Mouse (Mus musculus) heart, embryonic 14.5 days (tissue): ENCODE data around the gene Fam24a. TPM values are rescaled to one million over a fixed set of nuclear protein-coding genes. Genes with fewer than 3 reads are reported as not detected.

Source experiments
- ATAC-seq: fragments of 200-750 bp; cut with Nextera tagmentation; 2 replicates; pipeline ENCODE4 v1.8.0; 2017; ENCODE audit warnings: low read depth, moderate TSS enrichment; ENCODE audit not compliant: insufficient number of reproducible peaks, insufficient read depth, low FRiP score
- H3K27ac ChIP-seq, 2 experiments: fragments of 200-500 bp in 1 of 2; fragments of 300-500 bp in 1 of 2; sonication (generic) in 1 of 2; replicated peaks in 1 of 2; 2 replicates each; pipeline ENCODE4 v1.5.1; 2012 to 2014; ENCODE audit warnings: low read depth in 2 of 2, low read length in 2 of 2, control low read depth in 1 of 2, mild to moderate bottlenecking in 1 of 2, mixed read lengths in 1 of 2; ENCODE audit not compliant: control insufficient read depth in 1 of 2, insufficient read depth in 1 of 2
- H3K27me3 ChIP-seq: fragments of 300-500 bp; sonication (generic); 2 replicates; pipeline ENCODE4 v1.6.1; 2014; ENCODE audit warnings: mild to moderate bottlenecking, low read length, control low read depth; ENCODE audit not compliant: control insufficient read depth, insufficient read depth
- H3K36me3 ChIP-seq: fragments of 300-500 bp; sonication (generic); 2 replicates; pipeline ENCODE4 v1.6.1; 2014; ENCODE audit warnings: mild to moderate bottlenecking, control low read depth, low read length, mixed read lengths; ENCODE audit not compliant: control insufficient read depth, insufficient read depth
- H3K4me1 ChIP-seq, 2 experiments: fragments of 200-500 bp in 1 of 2; fragments of 300-500 bp in 1 of 2; sonication (generic) in 1 of 2; 2 replicates each; pipeline ENCODE4 v1.6.1; 2012 to 2014; ENCODE audit warnings: low read length in 2 of 2, control low read depth in 1 of 2, mixed read lengths in 1 of 2; ENCODE audit not compliant: control insufficient read depth in 2 of 2, insufficient read depth in 2 of 2
- H3K4me2 ChIP-seq: fragments of 300-500 bp; sonication (generic); 2 replicates; pipeline ENCODE4 v1.6.1; 2014; ENCODE audit warnings: mild to moderate bottlenecking, low read length
- H3K4me3 ChIP-seq, 2 experiments: fragments of 200-500 bp in 1 of 2; fragments of 300-500 bp in 1 of 2; sonication (generic) in 1 of 2; 2 replicates each; pipeline ENCODE4 v1.5.1; 2012 to 2014; ENCODE audit warnings: low read length in 2 of 2, mild to moderate bottlenecking in 2 of 2, control low read depth in 1 of 2, low read depth in 1 of 2, moderate library complexity in 1 of 2; ENCODE audit not compliant: control insufficient read depth in 1 of 2, insufficient read depth in 1 of 2
- H3K9ac ChIP-seq: fragments of 300-500 bp; sonication (generic); 2 replicates; pipeline ENCODE4 v1.6.1; 2014; ENCODE audit warnings: mild to moderate bottlenecking, low read length
- H3K9me3 ChIP-seq: fragments of 300-500 bp; sonication (generic); 2 replicates; pipeline ENCODE4 v1.6.1; 2016; ENCODE audit warnings: low read length, control low read depth; ENCODE audit not compliant: control insufficient read depth
- WGBS: fragments of 180-500 bp; shearing (Covaris S2); extraction: QIAGEN DNeasy Blood & Tissue Kit; methylation state at CpG from one replicate; pipeline ENCODE4 v1.1.7; 2014; 5-methylcytosine and 5-hydroxymethylcytosine counted together
- polyA plus RNA-seq: library from polyadenylated mRNA; unstranded; fragments of >200 nt; fragmentation: Nextera tagmentation; extraction: Ambion mirVana; gene quantifications from 2 replicates; pipeline ENCODE4 v1.2.1, GENCODE M21; 2014

The Fam24a gene
- not detected in 2 replicates for polyA plus RNA-seq

- Histone ChIP-seq H3K9ac (no peak within 1 kb of the TSS), H3K4me3 (no peak within 1 kb of the TSS), H3K36me3 (0 out of 2 replicates have a peak, but pooled peaks cover under 1% of the 10 kb centered on the region), H3K4me2 (no peak within 1 kb of the TSS), H3K27me3 (no peaks in the 10 kb centered on the region), H3K27ac (no peak within 1 kb of the TSS), H3K4me1 (0 out of 4 replicates have a peak, but pooled peaks cover 0 to 2% of the 10 kb centered on the region in 2 experiments), H3K9me3 (no peaks in the 10 kb centered on the region)
- 64% methylated on average over 1 of the region's 1 CpGs for WGBS
- no peak for ATAC-seq
These were observed at the start of gene Fam24a for GRCm38 (mm10) chr7:131333564-131333963. Gene Fam24a, plus strand, starts transcription at chr7:131333864.

DNA sequence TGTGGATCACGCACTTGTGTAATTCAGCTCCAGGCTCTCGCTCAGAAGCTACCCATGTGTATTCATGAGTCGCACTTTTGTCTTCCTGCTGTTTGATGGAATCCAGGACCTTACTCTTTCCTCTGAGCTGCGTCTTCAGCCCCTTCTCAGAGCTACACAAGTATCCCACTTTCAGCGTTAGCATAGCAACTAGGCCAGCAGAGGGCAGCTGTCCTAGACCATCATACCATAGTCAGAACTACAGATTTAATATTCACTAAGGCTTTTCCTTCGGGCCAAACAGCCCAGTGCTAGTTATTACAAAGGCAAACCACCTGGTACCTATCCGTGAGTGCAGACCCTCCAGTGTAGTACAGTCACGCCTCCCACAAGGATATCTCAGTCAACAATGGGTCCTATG, 36.5 kb upstream of the Fam24a start:
- H3K27ac ChIP-seq, result no peak overlapping the region
- H3K27me3 ChIP-seq, result no peaks in the 10 kb centered on the region
- H3K4me2 ChIP-seq, result no peak overlapping the region
- no peaks in the 10 kb centered on the region for H3K4me1 ChIP-seq
- WGBS, result 66% methylated on average over 8 of the region's 8 CpGs
- H3K4me3 ChIP-seq, result no peak overlapping the region
- no peaks in the 10 kb centered on the region for H3K9me3 ChIP-seq
- ATAC-seq, result no peak
- H3K9ac ChIP-seq, result no peak overlapping the region
- no peaks in the 10 kb centered on the region for H3K36me3 ChIP-seq

- ATAC-seq, result no peak
- 80% methylated on average over 8 of the region's 8 CpGs for WGBS
- H3K9ac ChIP-seq, result no peak overlapping the region
- H3K9me3 ChIP-seq, result no peaks in the 10 kb centered on the region
- no peaks in the 10 kb centered on the region for H3K36me3 ChIP-seq
- H3K27me3 ChIP-seq, result no peaks in the 10 kb centered on the region
- no peak overlapping the region for H3K4me3 ChIP-seq
- no peak overlapping the region for H3K27ac ChIP-seq
- H3K4me2 ChIP-seq, result no peak overlapping the region
- no peaks in the 10 kb centered on the region for H3K4me1 ChIP-seq
These were observed 30.3 kb upstream of the Fam24a start for GRCm38 (mm10) chr7:131303340-131303739.

GRCm38 (mm10) chr7:131306733-131307132, 26.9 kb upstream of the Fam24a start:
- no peak overlapping the region for H3K4me2 ChIP-seq
- H3K4me1 ChIP-seq, result no peaks in the 10 kb centered on the region
- no peaks in the 10 kb centered on the region for H3K36me3 ChIP-seq
- H3K27me3 ChIP-seq, result no peaks in the 10 kb centered on the region
- ATAC-seq, result no peak
- no peak overlapping the region for H3K9ac ChIP-seq
- no peak overlapping the region for H3K4me3 ChIP-seq
- H3K9me3 ChIP-seq, result no peaks in the 10 kb centered on the region
- no peak overlapping the region for H3K27ac ChIP-seq
- WGBS, result 79% methylated on average over 5 of the region's 5 CpGs

- ATAC-seq, result no peak
- Histone ChIP-seq H3K9ac (no peak overlapping the region), H3K4me2 (no peak overlapping the region), H3K36me3 (no peaks in the 10 kb centered on the region), H3K9me3 (no peaks in the 10 kb centered on the region), H3K4me1 (peaks cover 7% of the 10 kb centered on the region in 2 experiments; a peak in 3 of 4 replicates), H3K4me3 (no peak overlapping the region), H3K27ac (no peak overlapping the region), H3K27me3 (no peaks in the 10 kb centered on the region)
- WGBS, result 79% methylated on average over 7 of the region's 7 CpGs
These were observed 19.2 kb upstream of the Fam24a start for GRCm38 (mm10) chr7:131314493-131314892.

GRCm38 (mm10) chr7:131317587-131317986, 16.1 kb upstream of the Fam24a start:
- no peak overlapping the region for H3K9ac ChIP-seq
- H3K4me1 ChIP-seq, result peaks cover 7% of the 10 kb centered on the region in 2 experiments; a peak in 3 of 4 replicates
- WGBS, result 47% methylated on average over 12 of the region's 12 CpGs
- no peak overlapping the region for H3K4me3 ChIP-seq
- H3K9me3 ChIP-seq, result no peaks in the 10 kb centered on the region
- no peak overlapping the region for H3K27ac ChIP-seq
- H3K4me2 ChIP-seq, result no peak overlapping the region
- ATAC-seq, result no peak
- no peaks in the 10 kb centered on the region for H3K36me3 ChIP-seq
- H3K27me3 ChIP-seq, result no peaks in the 10 kb centered on the region

DNA sequence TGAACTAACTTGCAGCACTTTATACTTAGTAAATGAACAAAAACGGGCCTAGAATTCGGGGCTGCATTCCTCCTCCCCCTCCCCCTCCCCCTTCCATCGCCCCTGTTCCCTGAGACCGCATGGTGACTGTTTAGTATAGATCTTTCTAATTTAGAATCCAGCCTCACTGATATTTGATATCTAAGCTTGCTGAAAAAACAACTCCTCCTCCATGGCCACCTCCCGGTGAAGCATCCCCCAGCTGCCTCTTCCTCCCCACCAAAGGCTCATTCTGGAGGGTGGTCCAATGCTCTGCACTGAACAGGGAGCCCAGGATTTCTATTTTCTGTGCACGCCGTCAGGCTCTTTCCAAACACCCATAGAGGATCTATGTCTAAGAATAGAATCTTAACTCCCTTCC, 15.3 kb upstream of the Fam24a start:
- H3K27ac ChIP-seq, result peak overlapping the region; percentile 37 to 60; a peak in 1 of 4 replicates
- no peak overlapping the region for H3K9ac ChIP-seq
- no peak for ATAC-seq
- H3K36me3 ChIP-seq, result no peaks in the 10 kb centered on the region
- no peaks in the 10 kb centered on the region for H3K27me3 ChIP-seq
- H3K4me1 ChIP-seq, result peaks cover 7% of the 10 kb centered on the region in 2 experiments; a peak in 3 of 4 replicates
- peak overlapping the region; percentile 35; the same call in 1 of the 2 replicates for H3K4me2 ChIP-seq
- WGBS, result 49% methylated on average over 5 of the region's 7 CpGs
- H3K4me3 ChIP-seq, result no peak overlapping the region
- H3K9me3 ChIP-seq, result no peaks in the 10 kb centered on the region

GRCm38 (mm10) chr7:131322192-131322591, 11.5 kb upstream of the Fam24a start, which contains the start of gene Cuzd1:
Gene Cuzd1, minus strand, starts transcription at chr7:131322292.
- Histone ChIP-seq H3K36me3 (no peaks in the 10 kb centered on the region), H3K4me1 (peaks cover 7% of the 10 kb centered on the region in 2 experiments; a peak in 3 of 4 replicates), H3K9ac (no peak within 1 kb of the TSS), H3K4me3 (no peak within 1 kb of the TSS), H3K4me2 (no peak within 1 kb of the TSS), H3K27ac (no peak within 1 kb of the TSS), H3K27me3 (no peaks in the 10 kb centered on the region), H3K9me3 (no peaks in the 10 kb centered on the region)
- no peak for ATAC-seq
- WGBS, result 60% methylated on average over 2 of the region's 2 CpGs
